Mouse (Mus musculus): ENCODE results near the gene Olfr15. TPM values are rescaled to one million over a fixed set of nuclear protein-coding genes. Genes with fewer than 3 reads are reported as not detected.
A peak's percentile ranks its signal among the peaks of the same experiment; 100 is the strongest.

Gene Olfr15
- total RNA-seq, 1 experiment from 2014 or later, result not detected

DNA sequence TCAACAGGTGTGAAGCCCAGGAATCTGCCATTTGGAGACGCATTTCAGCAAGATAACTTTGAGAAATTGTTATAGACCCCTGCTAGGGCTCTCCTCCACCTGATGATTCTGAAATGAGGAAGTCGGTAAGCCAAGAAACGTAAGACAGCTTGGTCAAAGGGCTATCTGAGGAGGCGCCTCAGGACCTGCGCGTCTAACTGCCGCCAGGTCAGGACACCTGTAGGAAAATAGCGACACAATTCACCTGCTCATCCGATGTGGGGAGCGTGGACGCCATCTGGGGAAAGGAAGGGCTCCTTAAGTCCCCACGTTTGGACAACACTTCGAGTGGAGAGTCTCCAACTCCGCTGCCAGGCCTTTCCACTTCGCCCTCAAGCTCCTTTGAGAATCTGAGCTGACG is 41.1 kb downstream of the Olfr15 start:
- ATAC-seq (replicated peaks; ENCODE audit: low read depth, poor library complexity, severe bottlenecking), result peak; percentile 31; the same call in 1 of the 2 replicates

DNA sequence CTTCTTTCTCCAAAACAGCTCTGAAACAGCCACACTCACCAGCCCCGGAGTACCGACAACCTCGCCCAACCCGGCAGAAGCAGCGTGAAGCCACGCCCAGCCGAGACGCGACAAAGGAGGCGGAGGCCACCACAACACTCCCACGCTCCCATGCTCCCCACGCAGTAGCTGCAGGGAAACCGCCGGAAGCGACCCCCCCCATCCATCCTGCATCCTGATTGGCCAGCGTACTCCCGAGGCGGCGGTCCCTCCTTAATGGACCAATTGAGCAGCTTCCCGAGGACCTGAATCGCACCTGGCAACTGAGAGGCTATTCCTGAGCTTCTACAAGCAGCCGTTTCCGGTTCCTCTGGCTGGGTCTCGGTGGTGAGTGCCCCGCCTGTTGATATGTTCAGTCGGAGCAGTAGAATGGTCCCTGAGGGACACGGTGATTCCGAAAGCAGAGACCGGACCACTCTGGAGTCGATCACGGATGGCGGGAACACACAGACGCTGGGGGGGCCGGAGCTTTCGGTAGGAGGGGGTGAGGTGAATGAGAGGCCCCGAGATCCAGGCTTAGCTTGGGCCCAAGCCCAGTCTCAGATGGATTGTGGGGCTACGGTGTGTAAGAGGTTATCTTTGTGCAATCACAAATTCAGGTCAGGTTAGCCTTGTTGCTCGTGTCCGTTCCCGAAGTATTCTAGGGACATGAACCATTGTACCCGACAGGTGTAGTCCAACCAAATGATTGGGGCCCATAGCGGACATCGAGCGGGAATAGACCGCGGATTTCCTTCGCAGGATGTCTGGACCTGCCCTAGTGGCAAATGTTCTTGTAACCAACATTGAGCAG is 41.8 kb downstream of the Olfr15 start, which contains the start of gene Naa60:
Naa60 (plus strand) TSS at position 160 of the 832 bp plus-strand sequence.
- peak; percentile 97 for ATAC-seq (replicated peaks; ENCODE audit: low read depth, poor library complexity, severe bottlenecking)

DNA sequence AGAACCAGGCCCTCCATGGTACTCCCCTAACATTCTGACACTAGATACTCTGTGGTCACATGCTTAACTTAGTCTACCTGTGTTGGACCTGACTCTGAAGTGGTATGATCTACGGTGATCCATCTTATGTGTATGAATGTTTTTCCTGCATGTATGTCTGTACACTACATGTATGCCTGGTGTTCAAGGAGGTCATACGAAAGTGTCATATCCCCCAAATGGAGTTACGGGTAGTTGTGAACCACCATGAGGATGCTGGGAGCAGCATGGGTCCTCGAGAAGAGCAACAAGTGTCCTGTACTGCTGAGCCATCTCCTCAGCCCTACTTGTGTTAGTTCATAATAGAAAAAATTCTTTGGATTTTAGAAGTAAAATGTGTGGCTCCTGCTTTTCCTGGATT is 45.7 kb downstream of the Olfr15 start:
- no peak for ATAC-seq (replicated peaks; ENCODE audit: low read depth, poor library complexity, severe bottlenecking)

- peak; percentile 96 for ATAC-seq (replicated peaks; ENCODE audit: low read depth, poor library complexity, severe bottlenecking)
Measured at GRCm38 (mm10) chr16:3884201-3885064, 53.8 kb downstream of the Olfr15 start, which contains the start of the genes Zfp597 and Gm20695. Zfp597 (minus strand) TSS chr16:3884561. Gm20695 (plus strand) TSS chr16:3884648.

GRCm38 (mm10) chr16:3885065-3885670 is 54.5 kb downstream of the Olfr15 start:
- peak; percentile 33 for ATAC-seq (replicated peaks; ENCODE audit: low read depth, poor library complexity, severe bottlenecking)

GRCm38 (mm10) chr16:3891621-3892295 is 61.1 kb downstream of the Olfr15 start:
- no peak for ATAC-seq (replicated peaks; ENCODE audit: low read depth, poor library complexity, severe bottlenecking)

DNA sequence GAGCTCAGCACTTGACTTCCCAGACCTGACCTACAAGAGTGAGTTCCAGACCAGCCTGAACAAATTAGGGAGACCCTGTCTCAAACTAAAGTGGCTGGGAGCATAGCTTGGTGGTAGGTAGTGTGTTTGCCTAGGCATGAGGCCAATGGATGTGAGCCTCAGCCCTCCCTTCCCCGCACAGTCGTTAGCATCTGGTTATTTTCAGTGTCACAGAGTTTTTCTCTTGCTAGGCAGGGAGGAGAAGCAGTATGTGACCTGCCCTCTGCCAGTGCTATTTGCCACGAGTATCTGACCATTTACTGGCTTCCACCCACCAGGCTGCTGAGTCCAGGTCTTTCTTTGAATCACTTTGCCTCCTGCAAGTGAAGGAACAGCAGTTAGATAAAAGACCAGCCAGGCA is 63.1 kb downstream of the Olfr15 start:
- no peak for ATAC-seq (replicated peaks; ENCODE audit: low read depth, poor library complexity, severe bottlenecking)

Other genes with a start within 250 kb of the Olfr15 start
- not detected in 2 replicates for gene Olfr161, start 239.8 kb upstream of the Olfr15 start, total RNA-seq (2017)
- 3.9 and 7.0 TPM in 2 replicates for gene Mefv, start 112.8 kb upstream of the Olfr15 start, total RNA-seq (2017)
- 45.4 and 46.5 TPM in 2 replicates for gene Zfp263, start 86.8 kb upstream of the Olfr15 start, total RNA-seq (2017)
- gene Zfp174, start 16.4 kb downstream of the Olfr15 start, total RNA-seq (2017), result 0.73 and 0.87 TPM in 2 replicates
- 30.0 and 39.6 TPM in 2 replicates for gene Naa60, start 41.5 kb downstream of the Olfr15 start, total RNA-seq (2017)
- 9.1 and 10.3 TPM in 2 replicates for gene Zfp597, start 53.7 kb downstream of the Olfr15 start, total RNA-seq (2017)
- 0.41 TPM in 1 of 2 replicates, not detected in the other for gene Gm20695, start 53.8 kb downstream of the Olfr15 start, total RNA-seq (2017)
- 2.3 TPM in 1 of 2 replicates, not detected in the other for gene 1700037C18Rik, start 77.8 kb downstream of the Olfr15 start, total RNA-seq (2017)
- 51.3 and 55.6 TPM in 2 replicates for gene Cluap1, start 77.9 kb downstream of the Olfr15 start, total RNA-seq (2017)
- gene Nlrc3, start 145.8 kb downstream of the Olfr15 start, total RNA-seq (2017), result 4.5 and 5.7 TPM in 2 replicates
- 23.5 and 33.1 TPM in 2 replicates for gene Slx4, start 172.9 kb downstream of the Olfr15 start, total RNA-seq (2017)
- 0.32 TPM in 1 of 2 replicates, not detected in the other for gene Dnase1, start 206.1 kb downstream of the Olfr15 start, total RNA-seq (2017)
- gene Trap1, start 246.9 kb downstream of the Olfr15 start, total RNA-seq (2017), result 154 and 169 TPM in 2 replicates